In genomic region chr8:128383176-128383575, GRCm38 (mm10) we compare ENCODE assay signal across 9 mouse cellular contexts. TPM values are rescaled to one million over a fixed set of nuclear protein-coding genes. Genes with fewer than 3 reads are reported as not detected.
A peak's percentile ranks its signal among the peaks of the same experiment; 100 is the strongest.
DNase-seq lines count a peak whose midpoint lies in the region; ATAC-seq and TF ChIP-seq lines count a peak whose summit lies in the region.
"Had no signal": no experiment of that assay in that cellular context is flagged by ENCODE, and none has a peak within 500 bp of the region (broad histone marks: within the 10 kb centered on the region; RNA-seq: fewer than 3 reads in every experiment).

No protein-coding gene starts in this region.

- H3K4me3 ChIP-seq in midbrain, embryonic 11.5 days (ENCODE audit: low read depth, low read length): no peak overlapping the region
- no peak overlapping the region for H3K4me3 ChIP-seq in midbrain, postnatal 0 days (ENCODE audit: low read depth, low read length)
- no peak overlapping the region for H3K4me3 ChIP-seq in heart, embryonic 12.5 days

- 25% methylated on average over 3 of the region's 3 CpGs for WGBS in midbrain, embryonic 11.5 days
- WGBS in midbrain, postnatal 0 days: 13% methylated on average over 3 of the region's 3 CpGs
- 55% methylated on average over 3 of the region's 3 CpGs for WGBS in heart, embryonic 12.5 days

- peak; percentile 23 for DNase-seq in gastrocnemius, adult 18-20 months (ENCODE audit: low spot score)
- DNase-seq in gastrocnemius, postnatal 25 days: no peak
- DNase-seq in midbrain, embryonic 11.5 days (ENCODE audit: low spot score, missing footprints): no peak
- DNase-seq in midbrain, postnatal 0 days (ENCODE audit: low spot score): no peak
- peak; percentile 68 for DNase-seq in lung, postnatal 36 days
- DNase-seq in thymus, postnatal 0 days (ENCODE audit: low spot score): no peak
- no peak for DNase-seq in frontal cortex, postnatal 10 days (ENCODE audit: low spot score in 2 of 2)
- DNase-seq: kidney, postnatal 36 days had no signal

- H3K4me2 ChIP-seq in midbrain, embryonic 11.5 days: no peak overlapping the region
- H3K4me2 ChIP-seq in midbrain, postnatal 0 days (ENCODE audit: low read depth, low read length, poor library complexity, severe bottlenecking): no peak overlapping the region
- H3K4me2 ChIP-seq in heart, embryonic 12.5 days: peak overlapping the region; percentile 1; the same call in 1 of the 2 replicates

- H3K27me3 ChIP-seq in midbrain, embryonic 11.5 days (ENCODE audit: control insufficient read depth, insufficient read depth, low read length): no peaks in the 10 kb centered on the region
- H3K27me3 ChIP-seq in midbrain, postnatal 0 days (ENCODE audit: insufficient read depth, low read length): no peaks in the 10 kb centered on the region
- H3K27me3 ChIP-seq in heart, embryonic 12.5 days (replicated peaks): no peaks in the 10 kb centered on the region

- H3K4me1 ChIP-seq in midbrain, embryonic 11.5 days (ENCODE audit: control insufficient read depth, insufficient read depth, low read length): peaks cover 9% of the 10 kb centered on the region
- no peaks in the 10 kb centered on the region; the same call in 1 of the 2 replicates for H3K4me1 ChIP-seq in midbrain, postnatal 0 days (ENCODE audit: insufficient read depth, low read length)
- H3K4me1 ChIP-seq in heart, embryonic 12.5 days (replicated peaks): peaks cover 59% of the 10 kb centered on the region

- H3K9me3 ChIP-seq in midbrain, embryonic 11.5 days (ENCODE audit: control insufficient read depth, low read length): no peaks in the 10 kb centered on the region
- H3K9me3 ChIP-seq in midbrain, postnatal 0 days (ENCODE audit: low read length): no peaks in the 10 kb centered on the region
- no peaks in the 10 kb centered on the region for H3K9me3 ChIP-seq in heart, embryonic 12.5 days (replicated peaks)

- TF ChIP-seq CTCF in midbrain, postnatal 0 days (IDR thresholded peaks at IDR 0.05): no peak

- ATAC-seq in midbrain, embryonic 11.5 days (ENCODE audit: low FRiP score): peak; percentile 61; the same call in 1 of the 2 replicates
- ATAC-seq in midbrain, postnatal 0 days (ENCODE audit: low FRiP score): no peak
- ATAC-seq in heart, embryonic 12.5 days (ENCODE audit: insufficient number of reproducible peaks, low FRiP score): peak; percentile 29; the same call in 1 of the 2 replicates

- no peak overlapping the region for H3K9ac ChIP-seq in midbrain, embryonic 11.5 days (ENCODE audit: low read length)
- no peak overlapping the region for H3K9ac ChIP-seq in midbrain, postnatal 0 days (replicated peaks; ENCODE audit: low read length, poor library complexity, severe bottlenecking)
- no peak overlapping the region for H3K9ac ChIP-seq in heart, embryonic 12.5 days

- H3K36me3 ChIP-seq in midbrain, embryonic 11.5 days (ENCODE audit: control insufficient read depth, insufficient read depth, low read length): no peaks in the 10 kb centered on the region
- H3K36me3 ChIP-seq in midbrain, postnatal 0 days (ENCODE audit: insufficient read depth, low read length): no peaks in the 10 kb centered on the region
- no peaks in the 10 kb centered on the region for H3K36me3 ChIP-seq in heart, embryonic 12.5 days

- peak overlapping the region; percentile 8; the same call in 1 of the 2 replicates for H3K27ac ChIP-seq in midbrain, embryonic 11.5 days (ENCODE audit: low read depth, low read length)
- no peak overlapping the region for H3K27ac ChIP-seq in midbrain, postnatal 0 days (ENCODE audit: low read depth, low read length)
- peak overlapping the region; percentile 72 for H3K27ac ChIP-seq in heart, embryonic 12.5 days (ENCODE audit: poor library complexity, severe bottlenecking)

RNA-seq across cellular contexts. Expression of gene Nrp1, which starts 24.8 kb away (rescaled TPM):
- 10 to 100 TPM; 23.7 to 29.0 TPM for total RNA-seq in gastrocnemius, adult 18-20 months (2021)
- total RNA-seq in gastrocnemius, postnatal 25 days (2021): 10 to 100 TPM; 29.7 to 37.5 TPM
- polyA plus RNA-seq in midbrain, embryonic 11.5 days (2014; fragmentation: Nextera tagmentation; extraction: Ambion mirVana): 20.3 and 21.4 TPM in 2 replicates
- total RNA-seq in midbrain, postnatal 0 days (2014; rRNA removed): 57.9 and 72.1 TPM in 2 replicates
- polyA plus RNA-seq in midbrain, postnatal 0 days (2015; fragmentation: Nextera tagmentation; extraction: Ambion mirVana): 56.5 and 59.3 TPM in 2 replicates
- 135 and 138 TPM in 2 replicates for polyA plus RNA-seq in heart, embryonic 12.5 days (2016; fragmentation: Nextera tagmentation; extraction: Ambion mirVana)
- 45.8 and 49.3 TPM in 2 replicates for polyA plus RNA-seq in thymus, postnatal 0 days (2015; fragmentation: Nextera tagmentation; extraction: Ambion mirVana)

Comparison
In these comparisons a context has a peak if more than half of its experiments do, and no peak if none do; other contexts are left out.
1. DNase-seq: peak in gastrocnemius, adult 18-20 months (single experiment) and lung, postnatal 36 days (single experiment); none in gastrocnemius, postnatal 25 days (single experiment), midbrain, embryonic 11.5 days (single experiment), midbrain, postnatal 0 days (single experiment), thymus, postnatal 0 days (single experiment) and frontal cortex, postnatal 10 days (0 of 2).